Mouse (Mus musculus): ENCODE results near the gene Socs2.

Socs2 gene

DNA sequence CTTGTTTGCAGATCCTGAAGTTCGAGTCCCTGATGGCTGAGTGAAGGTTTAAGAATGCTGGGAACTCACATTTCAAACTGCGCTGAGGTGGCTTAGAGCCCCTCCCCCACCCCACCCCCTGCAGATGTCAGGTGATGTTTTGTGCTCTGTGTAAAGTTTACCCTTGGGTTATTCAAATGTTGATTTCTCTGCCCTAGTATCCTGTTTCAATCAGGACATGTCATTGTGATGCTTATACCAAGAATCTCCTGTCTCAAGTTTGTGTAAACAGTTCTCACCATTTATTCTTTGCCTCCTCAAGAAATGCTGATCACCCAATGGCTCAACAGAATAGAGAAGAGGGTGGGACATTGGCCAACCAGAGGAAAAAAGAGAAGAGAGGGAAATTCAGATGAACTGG is 39.1 kb upstream of the Socs2 start:
- Histone ChIP-seq H3K4me1 (replicated peaks; ENCODE audit: low read depth, low read length) (peaks cover 76% of the 10 kb centered on the region), H3K27me3 (ENCODE audit: insufficient read depth, low read length) (no peaks in the 10 kb centered on the region), H3K4me3 (replicated peaks; ENCODE audit: low read length) (peak overlapping the region; percentile 74), H3K9me3 (ENCODE audit: low read length) (no peaks in the 10 kb centered on the region), H3K36me3 (ENCODE audit: insufficient read depth, low read length) (peaks cover 25% of the 10 kb centered on the region)
- TF ChIP-seq POU5F1 (IDR thresholded peaks at IDR 0.05; ENCODE audit: borderline replicate concordance, low read length) (no peak; the same call in 1 of the 2 replicates), NANOG (IDR thresholded peaks at IDR 0.05; ENCODE audit: borderline replicate concordance, low read length) (peak; percentile 93), CTCF (conservative IDR thresholded peaks at IDR 0.05; ENCODE audit: low read length) (no peak)

GRCm38 (mm10) chr10:95453282-95453681 is 36.3 kb upstream of the Socs2 start:
- Histone ChIP-seq H3K27me3 (ENCODE audit: insufficient read depth, low read length) (no peaks in the 10 kb centered on the region), H3K4me1 (replicated peaks; ENCODE audit: low read depth, low read length) (peaks cover 54% of the 10 kb centered on the region), H3K4me3 (replicated peaks; ENCODE audit: low read length) (peak overlapping the region; percentile 75), H3K36me3 (ENCODE audit: insufficient read depth, low read length) (peaks cover 12% of the 10 kb centered on the region), H3K9me3 (ENCODE audit: low read length) (no peaks in the 10 kb centered on the region)
- TF ChIP-seq NANOG (IDR thresholded peaks at IDR 0.05; ENCODE audit: borderline replicate concordance, low read length) (no peak), POU5F1 (IDR thresholded peaks at IDR 0.05; ENCODE audit: borderline replicate concordance, low read length) (no peak), CTCF (conservative IDR thresholded peaks at IDR 0.05; ENCODE audit: low read length) (no peak)

DNA sequence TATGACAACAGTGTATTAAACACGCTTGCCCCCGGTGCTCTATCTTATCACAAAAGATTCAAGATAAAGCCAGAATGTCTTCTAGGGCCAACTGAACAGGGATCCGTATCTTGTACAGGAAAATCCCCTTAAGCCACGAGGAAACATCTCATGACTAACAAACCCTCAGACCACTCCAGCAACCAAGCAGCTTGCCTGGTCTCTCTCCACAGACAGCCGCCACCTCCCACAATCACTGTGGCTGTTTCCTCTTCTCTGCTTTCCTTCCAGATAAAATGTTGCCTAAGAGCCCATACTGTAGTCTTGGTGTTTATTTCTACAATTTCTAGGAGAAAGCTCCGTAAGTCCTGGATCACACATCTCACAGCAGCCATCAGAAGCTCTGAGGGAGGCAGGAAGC is 32.1 kb upstream of the Socs2 start:
- Histone ChIP-seq H3K36me3 (ENCODE audit: insufficient read depth, low read length) (peaks cover 21% of the 10 kb centered on the region), H3K4me3 (replicated peaks; ENCODE audit: low read length) (no peak overlapping the region), H3K4me1 (replicated peaks; ENCODE audit: low read depth, low read length) (peaks cover 22% of the 10 kb centered on the region), H3K9me3 (ENCODE audit: low read length) (no peaks in the 10 kb centered on the region), H3K27me3 (ENCODE audit: insufficient read depth, low read length) (0 out of 2 replicates have a peak, but pooled peaks cover 5% of the 10 kb centered on the region)
- TF ChIP-seq NANOG (IDR thresholded peaks at IDR 0.05; ENCODE audit: borderline replicate concordance, low read length) (no peak), CTCF (conservative IDR thresholded peaks at IDR 0.05; ENCODE audit: low read length) (no peak), POU5F1 (IDR thresholded peaks at IDR 0.05; ENCODE audit: borderline replicate concordance, low read length) (no peak)

GRCm38 (mm10) chr10:95447954-95448353 is 31.0 kb upstream of the Socs2 start:
- Histone ChIP-seq H3K27me3 (ENCODE audit: insufficient read depth, low read length) (0 out of 2 replicates have a peak, but pooled peaks cover 5% of the 10 kb centered on the region), H3K4me3 (replicated peaks; ENCODE audit: low read length) (no peak overlapping the region), H3K36me3 (ENCODE audit: insufficient read depth, low read length) (peaks cover 28% of the 10 kb centered on the region), H3K9me3 (ENCODE audit: low read length) (no peaks in the 10 kb centered on the region), H3K4me1 (replicated peaks; ENCODE audit: low read depth, low read length) (peaks cover 16% of the 10 kb centered on the region)
- TF ChIP-seq POU5F1 (IDR thresholded peaks at IDR 0.05; ENCODE audit: borderline replicate concordance, low read length): no peak
- TF ChIP-seq CTCF (conservative IDR thresholded peaks at IDR 0.05; ENCODE audit: low read length): no peak
- no peak for TF ChIP-seq NANOG (IDR thresholded peaks at IDR 0.05; ENCODE audit: borderline replicate concordance, low read length)

- TF ChIP-seq CTCF (conservative IDR thresholded peaks at IDR 0.05; ENCODE audit: low read length) (no peak), NANOG (IDR thresholded peaks at IDR 0.05; ENCODE audit: borderline replicate concordance, low read length) (no peak), POU5F1 (IDR thresholded peaks at IDR 0.05; ENCODE audit: borderline replicate concordance, low read length) (no peak)
- H3K4me1 ChIP-seq (replicated peaks; ENCODE audit: low read depth, low read length): peaks cover 3% of the 10 kb centered on the region
These were observed 28.4 kb upstream of the Socs2 start for GRCm38 (mm10) chr10:95445104-95446056.

GRCm38 (mm10) chr10:95442334-95442733 is 25.4 kb upstream of the Socs2 start:
- H3K4me1 ChIP-seq (replicated peaks; ENCODE audit: low read depth, low read length): peaks cover 18% of the 10 kb centered on the region
- H3K36me3 ChIP-seq (ENCODE audit: insufficient read depth, low read length): peaks cover 29% of the 10 kb centered on the region
- TF ChIP-seq NANOG (IDR thresholded peaks at IDR 0.05; ENCODE audit: borderline replicate concordance, low read length) (no peak), POU5F1 (IDR thresholded peaks at IDR 0.05; ENCODE audit: borderline replicate concordance, low read length) (no peak), CTCF (conservative IDR thresholded peaks at IDR 0.05; ENCODE audit: low read length) (no peak)
- H3K4me3 ChIP-seq (replicated peaks; ENCODE audit: low read length): no peak overlapping the region
- H3K9me3 ChIP-seq (ENCODE audit: low read length): no peaks in the 10 kb centered on the region
- H3K27me3 ChIP-seq (ENCODE audit: insufficient read depth, low read length): 0 out of 2 replicates have a peak, but pooled peaks cover 5% of the 10 kb centered on the region

More at GRCm38 (mm10) chr10:95445104-95446056, 28.4 kb upstream of the Socs2 start:
- Histone ChIP-seq H3K4me3 (replicated peaks; ENCODE audit: low read length) (no peak overlapping the region), H3K36me3 (ENCODE audit: insufficient read depth, low read length) (peaks cover 33% of the 10 kb centered on the region), H3K27me3 (ENCODE audit: insufficient read depth, low read length) (0 out of 2 replicates have a peak, but pooled peaks cover 5% of the 10 kb centered on the region), H3K9me3 (ENCODE audit: low read length) (no peaks in the 10 kb centered on the region)

- H3K27me3 ChIP-seq (ENCODE audit: insufficient read depth, low read length): 0 out of 2 replicates have a peak, but pooled peaks cover 5% of the 10 kb centered on the region
- H3K4me3 ChIP-seq (replicated peaks; ENCODE audit: low read length): no peak overlapping the region
- H3K36me3 ChIP-seq (ENCODE audit: insufficient read depth, low read length): peaks cover 27% of the 10 kb centered on the region
- no peaks in the 10 kb centered on the region for H3K9me3 ChIP-seq (ENCODE audit: low read length)
- TF ChIP-seq NANOG (IDR thresholded peaks at IDR 0.05; ENCODE audit: borderline replicate concordance, low read length): no peak
- TF ChIP-seq CTCF (conservative IDR thresholded peaks at IDR 0.05; ENCODE audit: low read length): 0 out of 2 replicates have a peak, but pooled peaks have one; percentile 5
- peaks cover 18% of the 10 kb centered on the region for H3K4me1 ChIP-seq (replicated peaks; ENCODE audit: low read depth, low read length)
These were observed 23.6 kb upstream of the Socs2 start for GRCm38 (mm10) chr10:95440566-95440965.

DNA sequence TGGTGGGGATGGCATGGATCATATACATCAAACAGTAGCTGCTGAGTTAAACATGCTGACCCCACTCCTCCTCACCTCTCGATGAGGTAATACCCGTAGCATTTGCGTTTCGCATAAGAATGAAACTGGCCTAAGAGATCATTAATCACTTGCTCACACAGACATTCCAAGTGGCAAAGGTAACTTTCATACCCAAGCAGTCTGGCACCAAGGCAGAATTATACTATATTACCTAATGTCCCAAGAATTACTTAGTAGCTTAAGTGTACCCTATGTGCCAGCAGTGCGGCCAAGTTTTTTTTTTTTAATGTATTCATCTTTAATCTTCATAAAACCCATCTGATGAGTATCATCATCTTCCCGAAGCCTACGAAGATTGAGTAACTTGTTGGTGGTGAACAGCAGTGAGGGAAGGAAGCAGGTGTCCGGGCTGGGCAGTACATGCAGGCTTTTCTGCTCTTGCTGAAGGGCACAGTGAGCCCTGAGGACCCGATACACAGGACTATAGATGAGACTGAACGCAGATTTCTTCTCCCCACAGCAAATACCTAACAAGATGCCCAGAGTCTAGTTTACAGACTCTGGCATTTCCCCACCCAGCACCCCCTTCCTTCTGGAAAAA is 22.8 kb upstream of the Socs2 start:
- Histone ChIP-seq H3K4me3 (replicated peaks; ENCODE audit: low read length) (no peak overlapping the region), H3K36me3 (ENCODE audit: insufficient read depth, low read length) (peaks cover 20% of the 10 kb centered on the region), H3K27me3 (ENCODE audit: insufficient read depth, low read length) (no peaks in the 10 kb centered on the region), H3K9me3 (ENCODE audit: low read length) (no peaks in the 10 kb centered on the region), H3K4me1 (replicated peaks; ENCODE audit: low read depth, low read length) (peaks cover 18% of the 10 kb centered on the region)
- TF ChIP-seq POU5F1 (IDR thresholded peaks at IDR 0.05; ENCODE audit: borderline replicate concordance, low read length): no peak
- no peak for TF ChIP-seq CTCF (conservative IDR thresholded peaks at IDR 0.05; ENCODE audit: low read length)
- no peak for TF ChIP-seq NANOG (IDR thresholded peaks at IDR 0.05; ENCODE audit: borderline replicate concordance, low read length)
